13 mouse cellular contexts compared by ENCODE assay signal in genomic region chr13:48845308-48845707, GRCm38 (mm10). TPM values are rescaled to one million over a fixed set of nuclear protein-coding genes. Genes with fewer than 3 reads are reported as not detected.
A peak's percentile ranks its signal among the peaks of the same experiment; 100 is the strongest.
DNase-seq lines count a peak whose midpoint lies in the region; ATAC-seq lines count a peak whose summit lies in the region.
"Had no signal": no experiment of that assay in that cellular context is flagged by ENCODE, and none has a peak within 500 bp of the region (broad histone marks: within the 10 kb centered on the region; RNA-seq: fewer than 3 reads in every experiment).

No protein-coding gene starts in this region.

- peaks cover 84% of the 10 kb centered on the region for H3K4me1 ChIP-seq in megakaryocyte, embryonic 14.5 days

- ATAC-seq in megakaryocyte, adult 5-6 weeks (ENCODE audit: poor library complexity, severe bottlenecking): no peak
- peak; percentile 45 for ATAC-seq in common myeloid progenitor, adult 5-6 weeks (replicated peaks; ENCODE audit: low read depth, poor library complexity, severe bottlenecking)
- ATAC-seq in megakaryocyte-erythroid progenitor cell, adult 5-6 weeks (replicated peaks; ENCODE audit: low FRiP score, low TSS enrichment, poor library complexity, severe bottlenecking): peak; percentile 87
- no peak for ATAC-seq in granulocyte monocyte progenitor cell, adult 5-6 weeks (replicated peaks; ENCODE audit: poor library complexity, severe bottlenecking)
- ATAC-seq: forebrain, embryonic 15.5 days had no signal

- peak overlapping the region; percentile 44 for H3K4me3 ChIP-seq in megakaryocyte, embryonic 14.5 days (replicated peaks)
- H3K4me3 ChIP-seq: forebrain, embryonic 15.5 days; layer of hippocampus, adult 2 months; limb, embryonic 10.5 days had no signal

- H3K9me3 ChIP-seq in megakaryocyte, embryonic 14.5 days: no peaks in the 10 kb centered on the region
- H3K9me3 ChIP-seq: forebrain, embryonic 15.5 days; limb, embryonic 10.5 days had no signal

- peaks cover 17% of the 10 kb centered on the region for H3K36me3 ChIP-seq in megakaryocyte, embryonic 14.5 days (replicated peaks; ENCODE audit: low read length)
- H3K36me3 ChIP-seq: forebrain, embryonic 15.5 days had no signal

- no peak for DNase-seq in retina, embryonic 14.5 days (ENCODE audit: low spot score)
- no peak for DNase-seq in neural tube, embryonic 10.5 days (ENCODE audit: extremely low spot score, low spot score)
- DNase-seq: cerebellum, postnatal 36 days; kidney, adult 18-20 months; lung, postnatal 4 days had no signal

- H3K27me3 ChIP-seq in megakaryocyte, embryonic 14.5 days (replicated peaks): no peaks in the 10 kb centered on the region
- H3K27me3 ChIP-seq: forebrain, embryonic 15.5 days had no signal

RNA-seq across cellular contexts. Expression of gene Phf2, which starts 25.6 kb away (rescaled TPM):
- 18.7 and 24.5 TPM in 2 replicates for polyA plus RNA-seq in megakaryocyte, embryonic 14.5 days (2012; ENCODE audit: insufficient read depth, low replicate concordance)
- 24.8 and 26.8 TPM in 2 replicates for total RNA-seq in megakaryocyte, adult 5-6 weeks (2015)
- 9.9 and 15.3 TPM in 2 replicates for total RNA-seq in megakaryocyte, adult 5-6 weeks (2017)
- total RNA-seq in common myeloid progenitor, adult 5-6 weeks (2017): 9.0 and 14.3 TPM in 2 replicates
- total RNA-seq in megakaryocyte-erythroid progenitor cell, adult 5-6 weeks (2014; fragmentation: Nextera tagmentation): 25.2 and 26.1 TPM in 2 replicates
- total RNA-seq in megakaryocyte-erythroid progenitor cell, adult 5-6 weeks (2017): 6.1 and 10.9 TPM in 2 replicates
- 16.7 and 26.7 TPM in 2 replicates for total RNA-seq in granulocyte monocyte progenitor cell, adult 5-6 weeks (2014; fragmentation: Nextera tagmentation)
- total RNA-seq in granulocyte monocyte progenitor cell, adult 5-6 weeks (2017): 6.4 and 7.2 TPM in 2 replicates

Comparison
In these comparisons a context has a peak if more than half of its experiments do, and no peak if none do; other contexts are left out.
1. ATAC-seq: peak in common myeloid progenitor, adult 5-6 weeks (single experiment) and megakaryocyte-erythroid progenitor cell, adult 5-6 weeks (single experiment); none in megakaryocyte, adult 5-6 weeks (single experiment) and granulocyte monocyte progenitor cell, adult 5-6 weeks (single experiment).